Mouse (Mus musculus): ENCODE measurements around the gene Rpl36a.

- TF ChIP-seq POLR2A (IDR thresholded peaks at IDR 0.05; ENCODE audit: insufficient read length, low read depth) (no peak), REST (IDR thresholded peaks at IDR 0.05; ENCODE audit: insufficient read depth, insufficient read length) (no peak)
Measured at GRCm38 (mm10) chrX:134623350-134623749, 37.9 kb downstream of the Rpl36a start.

All from myocyte (in vitro differentiated cells).